Mouse (Mus musculus) hindbrain, embryonic 15.5 days (tissue): ENCODE results near the gene Ripk3. TPM values are rescaled to one million over a fixed set of nuclear protein-coding genes. Genes with fewer than 3 reads are reported as not detected.
A peak's percentile ranks its signal among the peaks of the same experiment; 100 is the strongest.

Experiments
- ATAC-seq: fragments of 200-750 bp; cut with Nextera tagmentation; 2 replicates; pipeline ENCODE4 v1.8.0; 2017; ENCODE audit warnings: low read depth, moderate number of reproducible peaks, moderate TSS enrichment; ENCODE audit not compliant: low FRiP score
- H3K27ac ChIP-seq: fragments of 300-500 bp; sonication (generic); replicated peaks from 2 replicates; pipeline ENCODE4 v1.5.1; 2015; ENCODE audit warnings: mild to moderate bottlenecking, inconsistent platforms
- H3K27me3 ChIP-seq: fragments of 300-500 bp; sonication (generic); 2 replicates; pipeline ENCODE4 v1.6.1; 2015; ENCODE audit warnings: control low read depth, inconsistent platforms
- H3K36me3 ChIP-seq: fragments of 300-500 bp; sonication (generic); 2 replicates; pipeline ENCODE4 v1.6.1; 2015; ENCODE audit warnings: control low read depth, inconsistent platforms
- H3K4me1 ChIP-seq: fragments of 300-500 bp; sonication (generic); replicated peaks from 2 replicates; pipeline ENCODE4 v1.6.1; 2015; ENCODE audit warnings: control low read depth, inconsistent platforms
- H3K4me2 ChIP-seq: fragments of 300-500 bp; sonication (generic); 2 replicates; pipeline ENCODE4 v1.6.1; 2015; ENCODE audit warnings: moderate library complexity, mild to moderate bottlenecking, inconsistent platforms
- H3K4me3 ChIP-seq: fragments of 300-500 bp; sonication (generic); 2 replicates; pipeline ENCODE4 v1.5.1; 2015; ENCODE audit warnings: mild to moderate bottlenecking, inconsistent platforms
- H3K9ac ChIP-seq: fragments of 300-500 bp; sonication (generic); 2 replicates; pipeline ENCODE4 v1.6.1; 2015; ENCODE audit warnings: inconsistent platforms
- H3K9me3 ChIP-seq: fragments of 300-500 bp; sonication (generic); 2 replicates; pipeline ENCODE4 v1.6.1; 2016; ENCODE audit warnings: control low read depth, inconsistent platforms
- WGBS: fragments of 180-500 bp; shearing (Covaris S2); methylation state at CpG from one replicate; pipeline ENCODE4 v1.1.7; 2015; 5-methylcytosine and 5-hydroxymethylcytosine counted together
- polyA plus RNA-seq: library from polyadenylated mRNA; unstranded; fragments of >200 nt; fragmentation: Nextera tagmentation; extraction: Ambion mirVana; gene quantifications from 2 replicates; pipeline ENCODE4 v1.2.1, GENCODE M21; 2015

Gene Ripk3
- 1.6 and 2.0 TPM in 2 replicates for polyA plus RNA-seq

GRCm38 (mm10) chr14:55788256-55789050 lies at the start of gene Ripk3:
Gene Ripk3 (minus strand): TSS chr14:55788865.
- Histone ChIP-seq H3K36me3 (no peaks in the 10 kb centered on the region), H3K27ac (no peak within 1 kb of the TSS), H3K27me3 (peaks cover 73% of the 10 kb centered on the region), H3K9ac (no peak within 1 kb of the TSS), H3K4me1 (peaks cover 11% of the 10 kb centered on the region), H3K4me2 (peak within 1 kb of the TSS; percentile 46), H3K9me3 (no peaks in the 10 kb centered on the region), H3K4me3 (peak within 1 kb of the TSS; percentile 25)
- WGBS: 5% methylated on average over 40 of the region's 40 CpGs
- ATAC-seq: no peak

- H3K9ac ChIP-seq: no peak overlapping the region
- H3K4me3 ChIP-seq: no peak overlapping the region
- no peaks in the 10 kb centered on the region for H3K4me1 ChIP-seq
- H3K36me3 ChIP-seq: no peaks in the 10 kb centered on the region
- no peak for ATAC-seq
- 84% methylated on average over 5 of the region's 5 CpGs for WGBS
- H3K27me3 ChIP-seq: no peaks in the 10 kb centered on the region
- no peak overlapping the region for H3K27ac ChIP-seq
- H3K4me2 ChIP-seq: no peak overlapping the region
- no peaks in the 10 kb centered on the region for H3K9me3 ChIP-seq
Observed at GRCm38 (mm10) chr14:55838312-55838711, 49.6 kb upstream of the Ripk3 start.

DNA sequence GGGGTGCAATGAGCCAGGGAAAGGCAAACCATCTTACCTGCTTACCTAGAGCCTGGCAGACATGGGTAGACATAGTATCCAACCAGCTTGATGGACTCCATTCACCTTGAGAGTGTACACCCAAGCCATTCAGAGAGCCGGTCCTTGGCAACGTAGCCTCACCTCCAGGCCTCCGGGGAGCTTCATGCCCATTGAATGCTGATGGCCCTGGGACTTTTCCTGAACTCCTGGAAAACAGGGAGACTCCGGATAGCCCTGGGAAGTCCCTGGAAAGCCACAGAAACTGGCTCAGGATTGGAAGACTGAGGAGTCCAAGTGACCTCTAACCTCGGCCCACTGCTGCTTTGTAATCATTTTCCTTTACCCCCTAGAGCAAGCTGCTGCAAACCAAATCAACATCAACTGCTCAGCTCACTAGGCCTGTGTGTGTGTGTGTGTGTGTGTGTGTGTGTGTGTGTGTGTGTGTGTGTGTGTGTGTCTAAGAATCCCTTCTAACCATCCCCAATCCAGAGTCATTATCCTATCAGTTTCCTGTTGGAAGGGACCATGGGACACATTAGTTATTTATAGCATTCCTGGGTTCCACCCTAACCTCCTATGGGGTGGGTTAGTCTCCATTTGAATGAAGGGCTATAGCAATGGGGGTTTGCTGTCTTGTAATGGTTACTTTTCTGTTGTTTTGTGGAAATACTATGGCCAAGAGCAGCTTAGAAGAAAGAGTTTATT lies 46.3 kb upstream of the Ripk3 start:
- Histone ChIP-seq H3K27ac (no peak overlapping the region), H3K36me3 (no peaks in the 10 kb centered on the region), H3K4me3 (no peak overlapping the region), H3K9me3 (no peaks in the 10 kb centered on the region), H3K27me3 (no peaks in the 10 kb centered on the region), H3K9ac (no peak overlapping the region), H3K4me1 (no peaks in the 10 kb centered on the region), H3K4me2 (no peak overlapping the region)
- WGBS: 74% methylated on average over 5 of the region's 5 CpGs
- no peak for ATAC-seq

GRCm38 (mm10) chr14:55833126-55833525 lies 44.5 kb upstream of the Ripk3 start:
- Histone ChIP-seq H3K36me3 (no peaks in the 10 kb centered on the region), H3K9ac (no peak overlapping the region), H3K4me3 (no peak overlapping the region), H3K27ac (no peak overlapping the region), H3K27me3 (0 out of 2 replicates have a peak, but pooled peaks cover under 1% of the 10 kb centered on the region), H3K9me3 (no peaks in the 10 kb centered on the region), H3K4me1 (no peaks in the 10 kb centered on the region), H3K4me2 (no peak overlapping the region)
- ATAC-seq: no peak
- 89% methylated on average over 4 of the region's 4 CpGs for WGBS

DNA sequence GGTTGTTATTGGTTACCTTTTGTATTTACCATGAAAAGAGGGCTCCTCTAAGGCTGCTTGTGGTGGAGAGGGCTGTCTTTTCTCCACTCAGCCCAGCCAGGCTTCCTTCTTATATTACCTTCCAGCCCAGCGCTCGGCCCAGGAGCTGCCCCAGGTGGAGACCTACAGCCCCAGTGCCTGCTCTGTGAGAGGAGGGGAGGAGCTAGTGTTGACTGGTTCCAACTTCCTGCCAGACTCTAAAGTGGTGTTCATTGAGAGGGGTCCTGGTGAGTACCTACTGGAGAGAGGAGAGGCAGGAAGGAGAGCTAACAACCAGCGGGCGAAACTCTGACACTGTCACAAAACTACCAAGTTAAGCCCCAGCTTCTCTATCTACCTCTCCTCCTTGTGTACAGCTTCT lies 41.7 kb upstream of the Ripk3 start:
- 85% methylated on average over 4 of the region's 4 CpGs for WGBS
- H3K27me3 ChIP-seq: peaks cover 18% of the 10 kb centered on the region
- no peaks in the 10 kb centered on the region for H3K9me3 ChIP-seq

DNA sequence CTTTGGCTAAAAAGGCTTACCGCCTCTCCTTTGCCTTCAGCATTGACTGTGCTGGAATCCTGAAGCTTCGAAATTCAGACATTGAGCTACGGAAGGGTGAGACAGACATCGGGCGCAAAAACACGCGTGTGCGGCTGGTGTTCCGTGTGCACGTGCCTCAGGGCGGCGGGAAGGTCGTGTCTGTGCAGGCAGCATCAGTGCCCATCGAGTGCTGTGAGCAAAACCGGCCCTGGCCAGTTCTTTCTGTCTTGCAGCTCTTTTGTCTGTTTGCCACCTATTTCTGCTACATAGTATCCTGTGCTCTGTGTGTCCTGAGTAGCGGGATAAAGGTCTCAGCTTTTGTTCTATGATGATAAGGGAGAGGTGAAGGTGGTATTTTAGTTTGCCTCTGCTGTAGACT lies 41.2 kb upstream of the Ripk3 start:
- WGBS: 90% methylated on average over 16 of the region's 16 CpGs
- H3K27ac ChIP-seq: no peak overlapping the region
- no peaks in the 10 kb centered on the region for H3K36me3 ChIP-seq
- peaks cover 20% of the 10 kb centered on the region for H3K27me3 ChIP-seq
- no peaks in the 10 kb centered on the region for H3K9me3 ChIP-seq
- ATAC-seq: no peak
- H3K4me1 ChIP-seq: peaks cover 23% of the 10 kb centered on the region
- no peak overlapping the region for H3K4me3 ChIP-seq
- no peak overlapping the region for H3K4me2 ChIP-seq
- no peak overlapping the region for H3K9ac ChIP-seq

More for the DNA sequence above, 41.7 kb upstream of the Ripk3 start:
- Histone ChIP-seq H3K4me1 (peaks cover 18% of the 10 kb centered on the region), H3K4me2 (no peak overlapping the region), H3K36me3 (no peaks in the 10 kb centered on the region), H3K27ac (no peak overlapping the region), H3K4me3 (no peak overlapping the region), H3K9ac (no peak overlapping the region)
- ATAC-seq: no peak

DNA sequence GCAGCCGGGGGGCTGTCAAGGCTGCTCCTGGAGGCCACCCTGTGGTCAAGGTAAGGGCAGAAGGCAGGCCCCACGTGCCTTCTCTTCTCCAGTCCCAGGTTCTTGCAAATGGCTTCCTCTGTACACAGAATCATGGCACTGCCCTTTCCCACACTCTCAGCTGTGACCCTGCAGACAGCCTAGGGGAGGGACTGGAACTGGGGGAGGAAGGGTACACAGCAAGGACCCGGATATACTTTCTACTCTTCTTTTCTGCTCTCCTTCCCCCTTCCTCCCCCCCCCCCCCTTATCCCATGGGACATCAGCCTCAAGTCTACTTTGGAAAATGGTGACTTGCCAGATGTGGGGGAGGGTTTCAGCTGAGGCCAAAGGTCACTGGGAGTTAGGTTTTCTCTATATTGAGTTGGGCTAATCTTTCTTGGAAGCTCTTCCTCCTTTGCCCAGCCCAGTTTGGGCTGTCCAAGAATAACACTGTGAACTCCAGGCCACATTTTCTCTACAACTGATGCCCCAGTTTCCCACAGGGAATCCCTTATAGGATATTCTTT lies 40.1 kb upstream of the Ripk3 start:
- peaks cover 21% of the 10 kb centered on the region for H3K27me3 ChIP-seq
- no peak overlapping the region for H3K4me3 ChIP-seq
- H3K4me1 ChIP-seq: peaks cover 31% of the 10 kb centered on the region
- WGBS: 74% methylated on average over 3 of the region's 3 CpGs
- no peaks in the 10 kb centered on the region for H3K9me3 ChIP-seq
- H3K27ac ChIP-seq: no peak overlapping the region
- no peak overlapping the region for H3K4me2 ChIP-seq
- H3K9ac ChIP-seq: no peak overlapping the region
- ATAC-seq: no peak
- no peaks in the 10 kb centered on the region for H3K36me3 ChIP-seq

- Histone ChIP-seq H3K9ac (peak overlapping the region; percentile 43), H3K4me1 (peaks cover 41% of the 10 kb centered on the region)
- 12% methylated on average over 41 of the region's 41 CpGs for WGBS
Observed at GRCm38 (mm10) chr14:55826551-55827340, 38.1 kb upstream of the Ripk3 start.

GRCm38 (mm10) chr14:55826142-55826541 lies 37.5 kb upstream of the Ripk3 start:
- peaks cover 21% of the 10 kb centered on the region for H3K27me3 ChIP-seq
- H3K4me1 ChIP-seq: peaks cover 41% of the 10 kb centered on the region
- no peaks in the 10 kb centered on the region for H3K9me3 ChIP-seq
- ATAC-seq: no peak
- WGBS: 2% methylated on average over 15 of the region's 15 CpGs
- H3K27ac ChIP-seq: no peak overlapping the region
- peak overlapping the region; percentile 91 for H3K4me2 ChIP-seq
- peak overlapping the region; percentile 57 for H3K4me3 ChIP-seq
- no peaks in the 10 kb centered on the region for H3K36me3 ChIP-seq
- H3K9ac ChIP-seq: peak overlapping the region; percentile 43

More at GRCm38 (mm10) chr14:55826551-55827340, 38.1 kb upstream of the Ripk3 start:
- H3K36me3 ChIP-seq: no peaks in the 10 kb centered on the region
- no peaks in the 10 kb centered on the region for H3K9me3 ChIP-seq
- H3K27ac ChIP-seq: no peak overlapping the region
- no peak for ATAC-seq
- peak overlapping the region; percentile 57 for H3K4me3 ChIP-seq
- H3K27me3 ChIP-seq: peaks cover 21% of the 10 kb centered on the region
- H3K4me2 ChIP-seq: peak overlapping the region; percentile 91

- Histone ChIP-seq H3K27ac (peak overlapping the region; percentile 76), H3K9ac (peak overlapping the region; percentile 46), H3K36me3 (no peaks in the 10 kb centered on the region), H3K4me2 (peak overlapping the region; percentile 91), H3K4me3 (peak overlapping the region; percentile 57), H3K4me1 (peaks cover 41% of the 10 kb centered on the region), H3K27me3 (peaks cover 21% of the 10 kb centered on the region), H3K9me3 (no peaks in the 10 kb centered on the region)
- ATAC-seq: no peak
- 0% methylated on average over 19 of the region's 37 CpGs for WGBS
Observed at GRCm38 (mm10) chr14:55825216-55826051, 36.8 kb upstream of the Ripk3 start.
